Mouse (Mus musculus): ENCODE measurements at regions not wholly inside any gene's neighbourhood (a gene's known extent, or its start where the extent isn't known, plus 50 kb on each side); places are given as distances from the start of the nearest gene placed in this dataset.

DNA sequence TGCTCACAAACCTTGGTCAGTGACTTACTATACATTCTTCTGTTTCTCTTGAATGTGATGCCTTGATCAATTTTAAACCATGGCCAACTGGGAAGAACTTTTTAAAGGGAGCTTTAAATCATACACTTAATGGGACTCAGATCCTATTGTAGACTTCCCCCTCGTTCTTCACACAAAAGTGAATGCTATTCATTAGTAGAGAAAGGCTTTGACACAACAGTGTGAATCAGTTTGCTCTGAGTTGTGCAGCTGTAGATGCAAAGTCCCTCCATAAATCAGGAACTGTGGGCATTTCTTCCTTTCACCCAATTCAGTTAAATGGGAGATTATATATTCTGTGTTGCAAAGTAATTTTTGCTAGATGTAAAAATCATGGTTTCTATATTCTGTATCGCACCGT lies 831.6 kb upstream of the Epha7 start:
- H3K4me1 ChIP-seq (replicated peaks): no peaks in the 10 kb centered on the region
- no peaks in the 10 kb centered on the region for H3K36me3 ChIP-seq
- ATAC-seq (ENCODE audit: low read depth): no peak
- no peak overlapping the region for H3K9ac ChIP-seq
- no peak overlapping the region for H3K27ac ChIP-seq (replicated peaks)
- no peak overlapping the region for H3K4me3 ChIP-seq
- 48% methylated on average over 3 of the region's 3 CpGs for WGBS
- no peak overlapping the region for H3K4me2 ChIP-seq
- H3K27me3 ChIP-seq: no peaks in the 10 kb centered on the region
- no peaks in the 10 kb centered on the region for H3K9me3 ChIP-seq

DNA sequence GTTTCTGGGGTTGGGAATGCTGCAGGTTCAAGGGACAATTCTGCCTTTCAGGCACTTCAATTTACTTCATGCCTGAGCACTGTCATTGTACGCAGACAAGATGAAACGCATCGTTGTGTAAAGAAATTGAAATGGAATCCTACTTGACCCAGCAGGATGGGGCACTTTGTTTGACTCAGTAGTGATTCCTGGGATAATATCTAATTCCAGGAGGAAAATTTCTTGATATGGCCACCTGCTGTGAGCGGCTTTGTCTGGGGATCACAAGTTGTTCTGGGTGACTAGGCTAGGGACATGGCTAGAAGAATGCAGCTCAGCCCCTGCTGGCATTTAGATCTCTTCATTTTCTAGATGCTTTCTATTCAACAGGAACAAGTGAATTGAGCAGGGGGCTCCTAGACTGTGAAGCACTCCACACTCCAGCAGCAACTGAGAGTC lies 824.9 kb upstream of the Epha7 start:
- peaks cover 11% of the 10 kb centered on the region for H3K4me1 ChIP-seq (replicated peaks)
- H3K36me3 ChIP-seq: no peaks in the 10 kb centered on the region
- H3K9ac ChIP-seq: no peak overlapping the region
- no peak overlapping the region for H3K4me3 ChIP-seq
- H3K27ac ChIP-seq (replicated peaks): no peak overlapping the region
- 16% methylated on average over 4 of the region's 4 CpGs for WGBS
- H3K27me3 ChIP-seq: no peaks in the 10 kb centered on the region
- ATAC-seq (ENCODE audit: low read depth): no peak
- H3K4me2 ChIP-seq: 0 out of 2 replicates have a peak overlapping the region, but pooled peaks have one; percentile 4
- H3K9me3 ChIP-seq: no peaks in the 10 kb centered on the region

DNA sequence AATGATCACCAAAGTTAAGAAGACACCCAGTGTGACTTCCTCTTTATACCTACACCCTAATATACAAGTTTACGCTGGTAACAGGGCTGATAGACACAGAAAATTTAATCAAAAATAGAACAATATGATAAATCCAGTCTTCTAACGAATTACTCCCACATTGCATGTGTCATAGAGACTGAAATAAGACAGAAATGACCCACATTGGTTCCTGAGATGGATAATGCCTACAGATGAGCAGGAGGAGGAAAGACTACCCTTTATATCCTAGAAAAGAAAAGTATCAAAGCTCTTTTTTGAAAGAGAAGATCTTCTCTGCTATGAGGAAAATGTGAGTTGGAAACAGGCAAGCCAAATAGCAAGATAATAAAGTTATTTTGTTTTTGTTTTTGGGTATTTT lies 818.5 kb upstream of the Epha7 start:
- Histone ChIP-seq H3K9ac (no peak overlapping the region), H3K27ac (replicated peaks) (no peak overlapping the region), H3K9me3 (no peaks in the 10 kb centered on the region), H3K4me1 (replicated peaks) (no peaks in the 10 kb centered on the region), H3K4me2 (no peak overlapping the region), H3K36me3 (no peaks in the 10 kb centered on the region), H3K4me3 (no peak overlapping the region), H3K27me3 (no peaks in the 10 kb centered on the region)
- WGBS: 82% methylated on average over 2 of the region's 2 CpGs
- no peak for ATAC-seq (ENCODE audit: low read depth)

DNA sequence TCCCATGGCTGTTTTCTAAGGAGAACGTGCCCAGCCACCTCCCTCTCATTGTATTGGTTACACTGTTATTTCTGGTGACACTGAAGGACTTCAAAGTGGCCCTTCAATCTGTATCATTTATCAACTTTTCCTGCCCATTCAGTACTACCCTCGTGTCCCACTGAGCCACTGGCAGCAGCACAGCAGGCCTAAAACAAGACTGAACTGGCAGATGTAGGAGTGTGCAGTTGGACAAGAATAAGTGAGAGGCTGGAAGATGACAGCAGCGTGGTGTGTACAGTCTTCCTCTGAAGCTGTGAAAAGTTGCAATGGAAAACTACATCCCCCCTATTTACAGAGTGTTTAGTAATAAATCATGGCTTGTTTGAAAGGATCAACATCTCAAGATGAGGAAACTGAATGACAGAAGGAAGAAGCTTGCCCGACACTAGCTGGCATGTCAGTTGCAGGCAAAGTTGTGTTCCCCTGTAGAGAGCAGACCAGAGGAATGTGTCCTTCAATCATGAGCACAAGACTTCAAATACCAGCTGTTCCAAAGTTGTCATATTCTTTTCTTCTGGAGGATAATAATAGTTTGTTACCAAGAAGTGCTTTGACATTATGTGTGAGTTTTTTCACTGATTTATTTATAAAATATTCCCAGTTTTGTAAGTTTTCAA lies 811.0 kb upstream of the Epha7 start:
- no peak overlapping the region for H3K9ac ChIP-seq
- H3K4me3 ChIP-seq: no peak overlapping the region
- 25% methylated on average over 4 of the region's 4 CpGs for WGBS
- no peaks in the 10 kb centered on the region for H3K27me3 ChIP-seq
- no peaks in the 10 kb centered on the region for H3K4me1 ChIP-seq (replicated peaks)
- no peak overlapping the region for H3K27ac ChIP-seq (replicated peaks)
- ATAC-seq (ENCODE audit: low read depth): no peak
- H3K9me3 ChIP-seq: no peaks in the 10 kb centered on the region
- no peak overlapping the region for H3K4me2 ChIP-seq
- H3K36me3 ChIP-seq: no peaks in the 10 kb centered on the region
